In the genomic region with DNA sequence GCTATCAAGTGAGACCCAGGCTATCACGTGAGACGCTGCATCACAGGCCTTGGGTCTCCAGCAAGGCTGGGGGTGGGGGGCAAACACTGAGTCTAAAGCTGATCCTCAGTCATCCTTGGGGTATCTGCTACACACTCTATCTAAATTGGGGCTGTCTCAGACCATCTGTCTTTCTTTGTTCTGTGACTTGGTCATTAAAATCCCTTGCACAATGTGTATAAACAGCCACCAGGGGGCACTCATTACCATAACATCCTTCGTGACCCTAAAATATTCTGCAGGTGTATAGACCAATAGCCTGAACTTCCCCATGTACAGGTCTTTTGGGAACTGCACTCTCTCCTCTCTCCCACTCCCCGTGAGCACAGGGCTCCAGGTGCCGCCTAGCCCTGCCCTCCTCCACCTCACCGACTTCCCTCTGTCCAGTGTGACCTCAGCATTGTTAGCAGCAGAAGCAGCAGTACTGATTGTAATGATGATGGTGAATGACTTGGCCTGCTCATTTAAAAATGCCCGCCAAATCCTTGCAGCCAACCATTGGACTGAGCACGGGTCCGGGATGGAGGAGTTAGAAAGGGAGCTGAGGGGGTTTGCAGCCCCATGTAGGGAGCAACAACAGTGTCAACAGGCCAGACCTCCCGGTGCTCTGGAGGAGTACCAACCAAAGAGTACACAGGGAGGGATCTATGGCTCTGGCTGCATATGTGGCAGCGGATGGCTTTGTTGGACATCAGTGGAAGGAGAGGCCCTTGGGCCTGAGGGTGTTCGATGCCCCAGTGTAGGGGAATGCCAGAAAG, we compare ENCODE assay signal across 8 mouse cellular contexts. TPM values are rescaled to one million over a fixed set of nuclear protein-coding genes. Genes with fewer than 3 reads are reported as not detected.
DNase-seq lines count a peak whose midpoint lies in the region; ATAC-seq and TF ChIP-seq lines count a peak whose summit lies in the region.

No protein-coding gene starts in this region.

- no peak for TF ChIP-seq EP300 in heart, adult 2 months (IDR thresholded peaks at IDR 0.05; ENCODE audit: insufficient read depth, low read depth, low read length)

- no peak overlapping the region; the same call in 1 of the 2 replicates for H3K4me2 ChIP-seq in limb, embryonic 14.5 days (replicated peaks; ENCODE audit: low read depth, low read length, severe bottlenecking)
- H3K4me2 ChIP-seq in midbrain, embryonic 15.5 days: peak overlapping the region; percentile 22
- no peak overlapping the region for H3K4me2 ChIP-seq in stomach, embryonic 16.5 days (ENCODE audit: low read depth, low read length)

- peaks cover 1% of the 10 kb centered on the region; the same call in 1 of the 2 replicates for H3K4me1 ChIP-seq in heart, adult 2 months (ENCODE audit: control insufficient read depth, insufficient read depth, low read length)
- no peaks in the 10 kb centered on the region for H3K4me1 ChIP-seq in limb, embryonic 14.5 days (ENCODE audit: control insufficient read depth, insufficient read depth, low read length)
- no peaks in the 10 kb centered on the region for H3K4me1 ChIP-seq in midbrain, embryonic 15.5 days
- peaks cover 7% of the 10 kb centered on the region; the same call in 1 of the 2 replicates for H3K4me1 ChIP-seq in stomach, embryonic 16.5 days (ENCODE audit: control insufficient read depth, insufficient read depth, low read length)

- H3K27me3 ChIP-seq in heart, adult 2 months (ENCODE audit: control insufficient read depth, insufficient read depth, low read length): no peaks in the 10 kb centered on the region
- no peaks in the 10 kb centered on the region for H3K27me3 ChIP-seq in limb, embryonic 14.5 days (ENCODE audit: control insufficient read depth, insufficient read depth, low read length)
- no peaks in the 10 kb centered on the region for H3K27me3 ChIP-seq in midbrain, embryonic 15.5 days (replicated peaks)
- no peaks in the 10 kb centered on the region for H3K27me3 ChIP-seq in stomach, embryonic 16.5 days (ENCODE audit: control insufficient read depth, insufficient read depth, low read length)

- DNase-seq in 3T3-L1 (ENCODE audit: low read depth, low spot score) (peak; percentile 80), WW6 (ENCODE audit: low read depth, low spot score) (peak; percentile 74)
- DNase-seq in embryo, embryonic 11.5 days (ENCODE audit: low read depth, low spot score): peak; percentile 51
- DNase-seq in heart, adult 2 months: peak; percentile 73 to 76
- peak; percentile 83 for DNase-seq in kidney, adult 18-20 months
- peak; percentile 74 for DNase-seq in limb, embryonic 14.5 days (ENCODE audit: low spot score)

- TF ChIP-seq POLR2A in heart, adult 2 months (IDR thresholded peaks at IDR 0.05; ENCODE audit: insufficient read depth, low read depth, low read length): no peak
- no peak for TF ChIP-seq POLR2A in limb, embryonic 14.5 days (IDR thresholded peaks at IDR 0.05; ENCODE audit: borderline replicate concordance, extremely low read depth, insufficient read depth, insufficient read length)

- intact Hi-C loops in heart, adult 2 months (cut with DNase I): loop anchor here (1.0 to 5.0 kb wide), 5 partner anchors 15 to 401 kb away; no protein-coding TSS in a partner anchor

- TF ChIP-seq CTCF in heart, adult 2 months (IDR thresholded peaks at IDR 0.05): peak; percentile 92

- H3K9ac ChIP-seq in heart, adult 2 months (ENCODE audit: low read depth, low read length): no peak overlapping the region
- 0 out of 2 replicates have a peak overlapping the region, but pooled peaks have one; percentile 0 for H3K9ac ChIP-seq in limb, embryonic 14.5 days (ENCODE audit: low read depth, low read length, severe bottlenecking)
- H3K9ac ChIP-seq in midbrain, embryonic 15.5 days: no peak overlapping the region
- H3K9ac ChIP-seq in stomach, embryonic 16.5 days (ENCODE audit: low read length): no peak overlapping the region

- H3K9me3 ChIP-seq in limb, embryonic 14.5 days (ENCODE audit: control insufficient read depth, low read length): no peaks in the 10 kb centered on the region
- no peaks in the 10 kb centered on the region for H3K9me3 ChIP-seq in midbrain, embryonic 15.5 days
- H3K9me3 ChIP-seq in stomach, embryonic 16.5 days (replicated peaks; ENCODE audit: control insufficient read depth, low read length): no peaks in the 10 kb centered on the region

- no peaks in the 10 kb centered on the region for H3K79me2 ChIP-seq in heart, adult 2 months (replicated peaks; ENCODE audit: control insufficient read depth, insufficient read depth, low read length)

- no peaks in the 10 kb centered on the region for H3K36me3 ChIP-seq in heart, adult 2 months (ENCODE audit: control insufficient read depth, insufficient read depth, low read length)
- no peaks in the 10 kb centered on the region for H3K36me3 ChIP-seq in limb, embryonic 14.5 days (ENCODE audit: control insufficient read depth, insufficient read depth, low read length)
- H3K36me3 ChIP-seq in midbrain, embryonic 15.5 days (replicated peaks): no peaks in the 10 kb centered on the region
- H3K36me3 ChIP-seq in stomach, embryonic 16.5 days (ENCODE audit: control insufficient read depth, insufficient read depth, low read length): no peaks in the 10 kb centered on the region

- no peak overlapping the region for H3K27ac ChIP-seq in heart, adult 2 months
- no peak overlapping the region for H3K27ac ChIP-seq in limb, embryonic 14.5 days (replicated peaks; ENCODE audit: low read depth, low read length)
- H3K27ac ChIP-seq in midbrain, embryonic 15.5 days: no peak overlapping the region
- no peak overlapping the region for H3K27ac ChIP-seq in stomach, embryonic 16.5 days (ENCODE audit: low read length)

- peak; percentile 47; the same call in 1 of the 2 replicates for ATAC-seq in limb, embryonic 14.5 days (ENCODE audit: low FRiP score, low read depth)
- peak; percentile 83 for ATAC-seq in midbrain, embryonic 15.5 days (replicated peaks)
- peak; percentile 42; the same call in 1 of the 2 replicates for ATAC-seq in stomach, embryonic 16.5 days (ENCODE audit: insufficient read depth, low FRiP score)

- WGBS in heart, adult 2 months: 55% methylated on average over 12 of the region's 12 CpGs
- 50% methylated on average over 12 of the region's 12 CpGs for WGBS in limb, embryonic 14.5 days
- WGBS in midbrain, embryonic 15.5 days: 44% methylated on average over 12 of the region's 12 CpGs
- 45% methylated on average over 12 of the region's 12 CpGs for WGBS in stomach, embryonic 16.5 days

- no peak overlapping the region for H3K4me3 ChIP-seq in heart, adult 2 months
- H3K4me3 ChIP-seq in limb, embryonic 14.5 days (replicated peaks; ENCODE audit: low read length): no peak overlapping the region
- no peak overlapping the region for H3K4me3 ChIP-seq in midbrain, embryonic 15.5 days
- no peak overlapping the region for H3K4me3 ChIP-seq in stomach, embryonic 16.5 days (replicated peaks; ENCODE audit: low read length)

RNA-seq across cellular contexts. Expression of a gene that starts 28.1 kb away (rescaled TPM):
- not detected for total RNA-seq in heart, adult 2 months (2021)
- 0.41 TPM in 1 of 2 replicates, not detected in the other for polyA plus RNA-seq in heart, adult 2 months (2012; rRNA removed)
- polyA plus RNA-seq in limb, embryonic 14.5 days (2012; rRNA removed): 0.12 and 0.40 TPM in 2 replicates
- 0.23 and 0.39 TPM in 2 replicates for polyA plus RNA-seq in limb, embryonic 14.5 days (2014; fragmentation: Nextera tagmentation; extraction: Ambion mirVana)
- not detected in 2 replicates for polyA plus RNA-seq in midbrain, embryonic 15.5 days (2015; fragmentation: Nextera tagmentation; extraction: Ambion mirVana)
- 0.56 and 0.81 TPM in 2 replicates for polyA plus RNA-seq in stomach, embryonic 16.5 days (2015; fragmentation: Nextera tagmentation; extraction: Ambion mirVana)

RNA-seq across cellular contexts. Expression of a gene that starts 28.1 kb away (rescaled TPM):
- not detected for total RNA-seq in heart, adult 2 months (2021)
- 0.86 TPM in 1 of 2 replicates, not detected in the other for polyA plus RNA-seq in heart, adult 2 months (2012; rRNA removed)
- 0.33 TPM in 1 of 2 replicates, not detected in the other for polyA plus RNA-seq in limb, embryonic 14.5 days (2012; rRNA removed)
- polyA plus RNA-seq in limb, embryonic 14.5 days (2014; fragmentation: Nextera tagmentation; extraction: Ambion mirVana): not detected in 2 replicates
- polyA plus RNA-seq in midbrain, embryonic 15.5 days (2015; fragmentation: Nextera tagmentation; extraction: Ambion mirVana): not detected in 2 replicates
- polyA plus RNA-seq in stomach, embryonic 16.5 days (2015; fragmentation: Nextera tagmentation; extraction: Ambion mirVana): 0.44 TPM in 1 of 2 replicates, not detected in the other

RNA-seq across cellular contexts. Expression of a gene that starts 33.2 kb away (rescaled TPM):
- under 1 TPM in 1 of 2 experiments, not detected in 1; 0.14 TPM for total RNA-seq in heart, adult 2 months (2021)
- 0.12 and 0.31 TPM in 2 replicates for polyA plus RNA-seq in heart, adult 2 months (2012; rRNA removed)
- 0.16 and 0.17 TPM in 2 replicates for polyA plus RNA-seq in limb, embryonic 14.5 days (2012; rRNA removed)
- 0.14 TPM in 1 of 2 replicates, not detected in the other for polyA plus RNA-seq in limb, embryonic 14.5 days (2014; fragmentation: Nextera tagmentation; extraction: Ambion mirVana)
- 0.06 TPM in 1 of 2 replicates, not detected in the other for polyA plus RNA-seq in midbrain, embryonic 15.5 days (2015; fragmentation: Nextera tagmentation; extraction: Ambion mirVana)
- polyA plus RNA-seq in stomach, embryonic 16.5 days (2015; fragmentation: Nextera tagmentation; extraction: Ambion mirVana): 0.17 and 0.25 TPM in 2 replicates

RNA-seq across cellular contexts. Expression of a gene that starts 36.7 kb away (rescaled TPM):
- total RNA-seq in heart, adult 2 months (2021): under 1 TPM in 1 of 2 experiments, not detected in 1; 0.47 TPM
- 0.35 and 0.50 TPM in 2 replicates for polyA plus RNA-seq in heart, adult 2 months (2012; rRNA removed)
- 0.67 and 0.77 TPM in 2 replicates for polyA plus RNA-seq in limb, embryonic 14.5 days (2012; rRNA removed)
- 1.2 and 1.5 TPM in 2 replicates for polyA plus RNA-seq in limb, embryonic 14.5 days (2014; fragmentation: Nextera tagmentation; extraction: Ambion mirVana)
- 0.51 and 0.62 TPM in 2 replicates for polyA plus RNA-seq in midbrain, embryonic 15.5 days (2015; fragmentation: Nextera tagmentation; extraction: Ambion mirVana)
- polyA plus RNA-seq in stomach, embryonic 16.5 days (2015; fragmentation: Nextera tagmentation; extraction: Ambion mirVana): 1.5 and 2.1 TPM in 2 replicates
